Mouse (Mus musculus) forebrain, postnatal 0 days (tissue): ENCODE measurements around the gene Unc13a. TPM values are rescaled to one million over a fixed set of nuclear protein-coding genes. Genes with fewer than 3 reads are reported as not detected.
A peak's percentile ranks its signal among the peaks of the same experiment; 100 is the strongest.
"Not testable (repeated sequence)": the region's sequence is repeated elsewhere in the genome, so short reads cannot be mapped to it uniquely, and the experiment has no call there.

Experiments used
- ATAC-seq: fragments of 200-750 bp; cut with Nextera tagmentation; 2 replicates; pipeline ENCODE4 v1.8.0; 2017; ENCODE audit warnings: mild to moderate bottlenecking, moderate library complexity
- DNase-seq: peaks from one replicate; pipeline ENCODE4 v3.0.0-alpha.2; 2015
- H3K27ac ChIP-seq: fragments of 300-500 bp; sonication (generic); 2 replicates; pipeline ENCODE4 v1.5.1; 2014; ENCODE audit warnings: low read depth, mild to moderate bottlenecking, antibody characterized with exemption, low read length, moderate library complexity, mixed read lengths
- H3K27me3 ChIP-seq: fragments of 300-500 bp; sonication (generic); 2 replicates; pipeline ENCODE4 v1.6.1; 2014; ENCODE audit warnings: mild to moderate bottlenecking, low read length, mixed read lengths; ENCODE audit not compliant: insufficient read depth
- H3K36me3 ChIP-seq: fragments of 300-500 bp; sonication (generic); 2 replicates; pipeline ENCODE4 v1.6.1; 2014; ENCODE audit warnings: mild to moderate bottlenecking, moderate library complexity; ENCODE audit not compliant: insufficient read depth
- H3K4me1 ChIP-seq: fragments of 300-500 bp; sonication (generic); 2 replicates; pipeline ENCODE4 v1.6.1; 2014; ENCODE audit warnings: antibody characterized with exemption; ENCODE audit not compliant: insufficient read depth
- H3K4me2 ChIP-seq: fragments of 300-500 bp; sonication (generic); 2 replicates; pipeline ENCODE4 v1.6.1; 2014; ENCODE audit warnings: low read depth, mild to moderate bottlenecking, moderate library complexity
- H3K4me3 ChIP-seq: fragments of 300-500 bp; sonication (generic); 2 replicates; pipeline ENCODE4 v1.5.1; 2014; ENCODE audit warnings: low read depth, low read length, mixed read lengths
- H3K9ac ChIP-seq: fragments of 300-500 bp; sonication (generic); 2 replicates; pipeline ENCODE4 v1.6.1; 2014; ENCODE audit warnings: mild to moderate bottlenecking
- H3K9me3 ChIP-seq: fragments of 300-500 bp; sonication (generic); 2 replicates; pipeline ENCODE4 v1.6.1; 2016; ENCODE audit warnings: low read length
- CTCF ChIP-seq: sonication (generic); IDR thresholded peaks from 2 replicates; pipeline ENCODE4 v1.5.1; 2016; ENCODE audit warnings: antibody characterized with exemption, control low read depth, low read depth
- WGBS: fragments of 180-500 bp; shearing (Covaris S2); extraction: QIAGEN DNeasy Blood & Tissue Kit; methylation state at CpG from one replicate; pipeline ENCODE4 v1.1.7; 2014; 5-methylcytosine and 5-hydroxymethylcytosine counted together
- polyA plus RNA-seq: library from polyadenylated mRNA; unstranded; fragments of >200 nt; fragmentation: Nextera tagmentation; extraction: Ambion mirVana; gene quantifications from 2 replicates; pipeline ENCODE4 v1.2.1, GENCODE M21; 2015
- total RNA-seq: library from RNA; depleted of rRNA; stranded (reverse); fragments of >200 nt; gene quantifications from 2 replicates; pipeline ENCODE4 v1.2.3, GENCODE M21; 2014

Unc13a gene
- total and polyA plus RNA-seq, 2 experiments from 2014 or later = 18.8 to 89.2 TPM

DNA sequence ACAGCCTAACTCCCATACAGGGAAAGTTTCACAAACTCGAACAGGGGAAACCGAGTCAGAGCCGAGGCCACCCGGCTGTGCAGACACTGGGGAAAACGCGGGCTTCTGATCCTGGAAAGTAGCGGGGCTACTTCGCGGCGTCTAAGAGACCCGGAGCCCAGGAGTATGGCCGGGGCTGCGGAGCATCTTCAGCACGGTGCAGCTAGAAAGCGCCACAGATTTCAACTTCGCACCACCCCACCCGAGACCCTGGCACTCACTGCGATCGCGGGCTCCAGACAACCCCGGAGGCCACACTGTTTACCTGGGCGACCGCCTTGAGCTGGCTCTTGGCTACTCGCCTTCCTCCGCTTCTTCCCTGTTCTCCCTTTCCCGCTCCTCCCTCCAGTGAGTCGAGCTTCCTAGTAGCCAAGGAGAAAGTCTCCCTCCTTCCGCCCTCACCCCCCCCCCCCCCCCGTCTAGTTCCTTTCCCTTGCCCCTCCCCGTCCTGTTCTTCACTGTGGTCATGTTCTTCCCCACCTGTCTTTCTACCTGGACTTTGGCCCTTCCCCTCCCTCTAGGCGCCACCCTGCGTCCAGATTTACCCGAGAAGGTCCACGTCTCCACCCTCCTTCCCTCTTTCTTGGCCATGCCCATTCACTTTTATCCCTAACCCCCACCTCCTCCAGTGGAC is 30.0 kb upstream of the Unc13a start, which contains the start of gene B3gnt3:
B3gnt3 (minus strand) TSS at position 376 of the 673 bp plus-strand sequence.
- no peak within 1 kb of the TSS for H3K4me2 ChIP-seq
- WGBS = 18% methylated on average over 32 of the region's 34 CpGs
- no peak within 1 kb of the TSS for H3K4me3 ChIP-seq

DNA sequence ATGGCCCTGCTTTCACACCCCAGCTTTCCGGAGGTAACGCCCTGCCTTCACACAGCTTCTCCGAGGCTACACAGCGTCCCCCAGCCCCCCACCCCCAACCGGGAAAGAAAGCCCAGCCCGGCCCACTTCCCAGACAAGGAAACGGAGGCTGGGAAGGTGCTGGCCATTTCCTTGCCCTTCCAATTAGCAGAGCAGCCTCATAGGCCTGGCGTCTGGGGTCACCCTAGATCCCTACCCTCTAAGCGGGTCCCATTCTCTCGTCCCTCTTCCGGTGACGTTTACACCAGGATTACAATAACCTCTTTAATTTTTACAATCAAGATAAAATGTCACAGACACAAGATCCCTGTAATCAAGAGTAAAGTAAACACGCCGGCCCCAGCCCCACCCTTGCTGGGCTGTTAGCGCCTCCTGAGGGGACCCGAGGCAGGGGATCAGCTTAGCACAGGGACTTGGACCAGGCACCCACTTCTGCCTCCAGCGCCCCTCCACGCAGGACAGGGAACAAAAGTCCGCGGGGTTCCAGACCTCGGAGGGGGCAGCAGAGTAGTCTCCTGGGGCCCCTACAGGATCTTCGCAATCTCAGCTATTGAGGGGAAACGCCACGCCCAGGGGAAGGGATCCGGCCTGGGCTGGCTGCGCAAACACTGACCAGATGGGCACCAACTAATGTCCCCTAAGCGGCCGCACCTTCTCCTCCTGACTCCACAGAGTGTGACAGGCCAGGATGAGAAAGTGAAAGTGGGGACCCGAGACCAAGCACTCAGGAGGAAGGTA is 29.1 kb upstream of the Unc13a start:
- Histone ChIP-seq H3K9me3 (no peaks in the 10 kb centered on the region), H3K4me2 (no peak overlapping the region), H3K4me3 (no peak overlapping the region), H3K27me3 (peaks cover 37% of the 10 kb centered on the region), H3K4me1 (no peaks in the 10 kb centered on the region), H3K9ac (no peak overlapping the region), H3K27ac (no peak overlapping the region), H3K36me3 (no peaks in the 10 kb centered on the region)
- 15% methylated on average over 28 of the region's 29 CpGs for WGBS
- DNase-seq (no peak), ATAC-seq (no peak)
- no peak for TF ChIP-seq CTCF

More for the DNA sequence above, 30.0 kb upstream of the Unc13a start, which contains the start of gene B3gnt3:
- no peak within 1 kb of the TSS for H3K27ac ChIP-seq
- no peak for TF ChIP-seq CTCF
- H3K36me3 ChIP-seq = no peaks in the 10 kb centered on the region
- DNase-seq (no peak), ATAC-seq (no peak)
- H3K4me1 ChIP-seq = no peaks in the 10 kb centered on the region
- H3K9me3 ChIP-seq = no peaks in the 10 kb centered on the region
- H3K27me3 ChIP-seq = peaks cover 37% of the 10 kb centered on the region
- H3K9ac ChIP-seq = no peak within 1 kb of the TSS

DNA sequence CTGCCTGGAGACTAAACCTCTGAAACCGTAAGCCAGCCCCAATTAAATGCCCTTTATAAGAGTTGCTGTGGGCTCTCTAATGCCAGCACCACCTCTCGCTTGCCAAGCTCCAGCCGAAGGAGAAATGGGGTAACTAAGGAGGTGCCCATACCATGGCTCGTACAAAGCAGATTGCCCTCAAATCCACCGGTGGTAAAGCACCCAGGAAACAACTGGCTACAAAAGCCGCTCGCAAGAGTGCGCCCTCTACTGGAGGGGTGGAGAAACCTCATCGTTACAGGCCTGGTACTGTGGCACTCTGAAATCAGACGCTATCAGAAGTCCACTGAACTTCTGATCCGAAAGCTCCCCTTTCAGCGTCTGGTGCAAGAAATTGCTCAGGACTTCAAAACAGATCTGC is 23.9 kb upstream of the Unc13a start:
- H3K27ac ChIP-seq, ATAC-seq, H3K4me2 ChIP-seq, H3K9ac ChIP-seq, H3K4me1 ChIP-seq, H3K4me3 ChIP-seq, DNase-seq, H3K9me3 ChIP-seq, H3K36me3 ChIP-seq: not testable (repeated sequence)
- 63% methylated on average over 12 of the region's 12 CpGs for WGBS
- peaks cover 59% of the 10 kb centered on the region for H3K27me3 ChIP-seq
- peak; percentile 27 for TF ChIP-seq CTCF

GRCm38 (mm10) chr8:71693166-71694041 is 21.8 kb upstream of the Unc13a start:
- no peak for DNase-seq
- peak; percentile 45 for ATAC-seq
- H3K36me3 ChIP-seq = no peaks in the 10 kb centered on the region

GRCm38 (mm10) chr8:71692509-71692908 is 21.0 kb upstream of the Unc13a start:
- H3K27ac ChIP-seq = no peak overlapping the region
- TF ChIP-seq CTCF = no peak
- H3K4me1 ChIP-seq = no peaks in the 10 kb centered on the region
- 6% methylated on average over 30 of the region's 30 CpGs for WGBS
- no peaks in the 10 kb centered on the region for H3K9me3 ChIP-seq
- H3K9ac ChIP-seq = no peak overlapping the region
- no peak for DNase-seq
- 0 out of 2 replicates have a peak, but pooled peaks have one; percentile 28 for ATAC-seq
- no peaks in the 10 kb centered on the region for H3K36me3 ChIP-seq
- H3K27me3 ChIP-seq = peaks cover 82% of the 10 kb centered on the region
- peak overlapping the region; percentile 24 for H3K4me3 ChIP-seq
- peak overlapping the region; percentile 44 for H3K4me2 ChIP-seq

More at GRCm38 (mm10) chr8:71693166-71694041, 21.8 kb upstream of the Unc13a start:
- Histone ChIP-seq H3K4me2 (peak overlapping the region; percentile 44), H3K4me1 (no peaks in the 10 kb centered on the region), H3K27ac (no peak overlapping the region), H3K9ac (no peak overlapping the region), H3K27me3 (peaks cover 73% of the 10 kb centered on the region), H3K9me3 (no peaks in the 10 kb centered on the region), H3K4me3 (peak overlapping the region; percentile 24)
- no peak for TF ChIP-seq CTCF
- 7% methylated on average over 68 of the region's 68 CpGs for WGBS

DNA sequence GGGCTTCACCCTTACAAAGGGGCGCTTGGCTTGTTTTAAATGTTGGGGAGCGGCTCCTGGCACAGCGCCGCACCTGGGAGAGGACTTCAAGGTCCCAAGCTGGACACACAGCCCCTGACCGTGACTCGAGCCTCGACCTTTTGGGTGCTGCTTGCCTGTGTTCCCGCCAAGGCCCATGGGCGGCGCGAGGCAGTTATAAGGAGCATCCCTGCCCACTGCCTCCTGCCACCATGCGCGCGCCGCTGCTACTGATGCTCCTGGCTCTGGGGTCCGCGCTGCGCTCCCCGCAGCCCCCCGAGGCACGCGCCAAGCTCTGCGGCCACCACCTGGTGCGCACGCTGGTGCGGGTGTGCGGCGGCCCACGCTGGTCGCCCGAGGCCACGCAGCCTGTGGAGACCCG is 17.5 kb upstream of the Unc13a start, which contains the start of gene Insl3:
Insl3 (plus strand) TSS at position 187 of the 400 bp plus-strand sequence.
- H3K27ac ChIP-seq = no peak within 1 kb of the TSS
- H3K4me3 ChIP-seq = no peak within 1 kb of the TSS
- no peak within 1 kb of the TSS for H3K4me2 ChIP-seq
- no peak for DNase-seq
- H3K9me3 ChIP-seq = no peaks in the 10 kb centered on the region
- H3K9ac ChIP-seq = no peak within 1 kb of the TSS
- ATAC-seq = no peak
- no peaks in the 10 kb centered on the region for H3K36me3 ChIP-seq
- H3K27me3 ChIP-seq = peaks cover 98% of the 10 kb centered on the region
- WGBS = 4% methylated on average over 33 of the region's 33 CpGs
- H3K4me1 ChIP-seq = peaks cover 5% of the 10 kb centered on the region; the same call in 1 of the 2 replicates
- no peak for TF ChIP-seq CTCF
